Mouse (Mus musculus) lung, embryonic 15.5 days (tissue): ENCODE measurements at regions not wholly inside any gene's neighbourhood (a gene's known extent, or its start where the extent isn't known, plus 50 kb on each side); places are given as distances from the start of the nearest gene placed in this dataset.
A peak's percentile ranks its signal among the peaks of the same experiment; 100 is the strongest.

ENCODE experiments used
- ATAC-seq: fragments of 200-750 bp; cut with Nextera tagmentation; 2 replicates; pipeline ENCODE4 v1.8.0; 2017; ENCODE audit warnings: moderate number of reproducible peaks, borderline replicate concordance; ENCODE audit not compliant: low FRiP score, low TSS enrichment; ENCODE audit errors: extremely low read depth
- H3K27ac ChIP-seq: fragments of 300-500 bp; sonication (generic); 2 replicates; pipeline ENCODE4 v1.5.1; 2015; ENCODE audit warnings: moderate library complexity, mild to moderate bottlenecking, inconsistent platforms
- H3K27me3 ChIP-seq: fragments of 300-500 bp; sonication (generic); 2 replicates; pipeline ENCODE4 v1.6.1; 2015; ENCODE audit warnings: inconsistent platforms
- H3K36me3 ChIP-seq: fragments of 300-500 bp; sonication (generic); 2 replicates; pipeline ENCODE4 v1.6.1; 2015; ENCODE audit warnings: inconsistent platforms
- H3K4me1 ChIP-seq: fragments of 300-500 bp; sonication (generic); 2 replicates; pipeline ENCODE4 v1.6.1; 2015; ENCODE audit warnings: inconsistent platforms
- H3K4me2 ChIP-seq: fragments of 300-500 bp; sonication (generic); 2 replicates; pipeline ENCODE4 v1.6.1; 2015; ENCODE audit warnings: inconsistent platforms, mild to moderate bottlenecking, moderate library complexity
- H3K4me3 ChIP-seq: fragments of 300-500 bp; sonication (generic); 2 replicates; pipeline ENCODE4 v1.5.1; 2015; ENCODE audit warnings: mild to moderate bottlenecking, inconsistent platforms
- H3K9ac ChIP-seq: fragments of 300-500 bp; sonication (generic); 2 replicates; pipeline ENCODE4 v1.6.1; 2015; ENCODE audit warnings: inconsistent platforms
- H3K9me3 ChIP-seq: fragments of 300-500 bp; sonication (generic); 2 replicates; pipeline ENCODE4 v1.6.1; 2016; ENCODE audit warnings: inconsistent platforms
- WGBS: fragments of 180-500 bp; shearing (Covaris S2); methylation state at CpG from one replicate; pipeline ENCODE4 v1.1.7; 2015; 5-methylcytosine and 5-hydroxymethylcytosine counted together

DNA sequence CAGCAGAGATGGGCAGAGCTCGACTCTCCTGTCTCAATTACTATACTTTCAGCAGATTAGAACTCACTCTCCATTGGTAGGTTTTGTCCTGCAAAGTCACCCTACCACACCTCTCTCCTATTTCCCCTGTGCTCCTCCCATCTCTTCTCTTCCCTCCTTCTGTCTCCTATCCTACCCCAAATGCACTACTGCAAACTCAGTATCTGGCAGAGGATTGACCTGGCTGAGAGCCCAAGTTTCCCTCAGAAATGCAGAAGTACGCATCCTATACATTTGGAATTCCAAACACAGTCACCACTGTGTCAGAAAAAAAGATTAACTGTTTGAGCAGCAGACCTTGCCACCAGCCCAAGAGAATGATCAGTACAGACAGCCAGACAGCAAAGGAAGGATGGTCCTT, 163.4 kb downstream of the Rpl10-ps3 start:
- no peak overlapping the region for H3K4me3 ChIP-seq
- H3K4me2 ChIP-seq: no peak overlapping the region
- no peaks in the 10 kb centered on the region for H3K9me3 ChIP-seq
- H3K27ac ChIP-seq: no peak overlapping the region
- H3K27me3 ChIP-seq: no peaks in the 10 kb centered on the region
- H3K36me3 ChIP-seq: no peaks in the 10 kb centered on the region
- 0 out of 2 replicates have a peak, but pooled peaks cover 5% of the 10 kb centered on the region for H3K4me1 ChIP-seq
- ATAC-seq: peak; percentile 39; the same call in 1 of the 2 replicates
- WGBS: 46% methylated on average over 2 of the region's 2 CpGs
- no peak overlapping the region for H3K9ac ChIP-seq

DNA sequence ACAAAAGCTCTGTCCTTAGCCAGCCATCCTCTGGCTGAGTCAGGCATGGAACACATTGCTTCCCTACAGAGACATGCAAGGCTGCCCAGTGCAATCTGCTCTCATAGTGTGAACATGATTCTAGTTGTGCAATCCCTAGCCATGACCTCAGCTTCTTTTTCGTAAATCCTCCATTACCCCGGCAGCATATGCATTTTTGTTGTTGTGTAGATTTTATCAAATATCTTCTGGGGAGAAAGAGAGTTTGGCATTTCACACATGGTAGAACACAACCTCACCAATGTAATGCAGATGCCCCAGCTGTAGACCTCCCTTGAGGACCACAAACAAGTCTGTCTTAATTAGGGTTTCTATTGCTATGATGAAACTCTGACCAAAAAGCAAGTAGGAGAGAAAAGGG, 168.6 kb downstream of the Rpl10-ps3 start:
- 0 out of 2 replicates have a peak, but pooled peaks cover under 1% of the 10 kb centered on the region for H3K4me1 ChIP-seq
- 88% methylated on average over 2 of the region's 2 CpGs for WGBS
- ATAC-seq: no peak

DNA sequence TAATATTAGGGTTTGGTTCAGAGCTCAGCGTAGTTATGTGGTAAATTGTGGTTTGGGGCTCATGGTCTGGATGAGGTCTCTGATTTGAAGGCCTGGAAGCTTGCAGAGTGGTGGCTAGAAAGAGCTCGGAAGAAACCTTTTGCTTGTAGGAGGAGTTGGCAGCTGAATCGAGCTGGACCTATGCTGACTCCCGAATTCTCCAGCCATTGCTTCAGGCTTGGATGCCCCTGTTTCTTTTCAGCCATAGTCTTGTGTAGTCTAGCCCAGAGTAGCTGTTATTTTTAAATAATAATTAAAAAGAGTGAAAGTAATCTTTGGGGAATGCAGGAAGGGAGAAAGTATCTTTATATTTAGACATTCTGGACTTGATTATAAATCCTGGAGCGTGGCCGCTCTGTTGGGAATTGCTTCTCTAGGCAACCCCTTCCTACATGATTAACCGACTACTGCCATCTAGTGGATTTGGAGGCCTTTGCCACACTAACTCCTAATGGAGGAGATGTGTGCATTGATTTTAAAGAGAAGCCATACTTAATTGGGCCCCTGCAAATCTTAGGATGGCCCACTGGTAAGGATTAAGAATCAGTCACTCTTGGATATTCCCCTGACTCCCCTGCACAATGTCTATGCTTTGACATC, 172.8 kb downstream of the Rpl10-ps3 start:
- H3K9me3 ChIP-seq: no peaks in the 10 kb centered on the region
- no peak overlapping the region for H3K27ac ChIP-seq
- no peak overlapping the region for H3K4me2 ChIP-seq
- no peak overlapping the region for H3K4me3 ChIP-seq
- no peaks in the 10 kb centered on the region for H3K27me3 ChIP-seq
- no peaks in the 10 kb centered on the region for H3K4me1 ChIP-seq
- H3K36me3 ChIP-seq: no peaks in the 10 kb centered on the region
- peak; percentile 75; the same call in 1 of the 2 replicates for ATAC-seq
- no peak overlapping the region for H3K9ac ChIP-seq
- 34% methylated on average over 7 of the region's 7 CpGs for WGBS

More for the DNA sequence above, 168.6 kb downstream of the Rpl10-ps3 start:
- Histone ChIP-seq H3K27ac (no peak overlapping the region), H3K4me2 (no peak overlapping the region), H3K27me3 (no peaks in the 10 kb centered on the region), H3K36me3 (no peaks in the 10 kb centered on the region), H3K9ac (no peak overlapping the region), H3K9me3 (no peaks in the 10 kb centered on the region), H3K4me3 (no peak overlapping the region)

DNA sequence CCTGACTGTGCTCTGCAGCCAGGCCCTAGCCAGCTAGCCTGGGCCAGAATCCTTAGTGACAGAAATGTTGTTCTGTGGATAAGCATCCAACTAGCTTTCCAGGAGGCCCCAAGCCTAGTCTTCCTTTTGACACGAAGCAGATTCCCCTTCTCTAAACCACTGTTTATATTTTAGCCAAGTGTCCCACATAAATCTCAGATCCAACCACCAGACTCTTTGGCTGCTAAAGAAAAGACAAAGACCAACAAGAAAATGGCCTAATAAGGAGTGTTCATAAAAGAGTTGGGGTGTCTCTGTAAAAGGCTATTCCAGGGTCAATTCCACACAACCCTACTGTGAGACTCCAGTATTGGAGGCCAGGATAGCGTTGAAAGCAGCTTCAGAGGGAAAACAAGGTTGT, 173.6 kb downstream of the Rpl10-ps3 start:
- Histone ChIP-seq H3K27me3 (no peaks in the 10 kb centered on the region), H3K4me3 (no peak overlapping the region), H3K36me3 (no peaks in the 10 kb centered on the region), H3K4me2 (no peak overlapping the region), H3K9me3 (no peaks in the 10 kb centered on the region), H3K9ac (no peak overlapping the region), H3K4me1 (no peaks in the 10 kb centered on the region), H3K27ac (no peak overlapping the region)
- ATAC-seq: no peak
- 38% methylated on average over 2 of the region's 2 CpGs for WGBS

DNA sequence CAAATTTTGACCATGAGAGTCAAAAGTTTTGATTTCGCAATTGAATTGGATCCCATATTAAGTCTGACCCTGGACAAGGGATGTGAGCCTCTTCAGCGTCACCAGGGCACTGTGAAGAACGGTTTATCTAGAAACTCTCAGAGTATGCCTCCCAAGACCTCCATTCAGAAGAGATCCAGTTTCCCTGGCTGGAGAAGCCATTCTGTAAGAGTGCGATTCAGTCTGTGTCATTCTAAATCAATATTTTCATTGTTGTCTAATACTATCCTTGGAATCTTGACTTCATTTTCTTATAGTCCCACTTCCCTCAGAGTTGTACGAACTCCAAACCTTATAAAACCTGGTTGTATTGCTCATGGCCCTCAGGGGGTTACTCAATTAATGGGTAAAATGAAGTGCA, 174.1 kb downstream of the Rpl10-ps3 start:
- 85% methylated on average over 5 of the region's 5 CpGs for WGBS
- ATAC-seq: no peak
- Histone ChIP-seq H3K36me3 (no peaks in the 10 kb centered on the region), H3K9ac (no peak overlapping the region), H3K4me3 (no peak overlapping the region), H3K9me3 (no peaks in the 10 kb centered on the region), H3K4me1 (no peaks in the 10 kb centered on the region), H3K27me3 (no peaks in the 10 kb centered on the region), H3K27ac (no peak overlapping the region), H3K4me2 (no peak overlapping the region)

DNA sequence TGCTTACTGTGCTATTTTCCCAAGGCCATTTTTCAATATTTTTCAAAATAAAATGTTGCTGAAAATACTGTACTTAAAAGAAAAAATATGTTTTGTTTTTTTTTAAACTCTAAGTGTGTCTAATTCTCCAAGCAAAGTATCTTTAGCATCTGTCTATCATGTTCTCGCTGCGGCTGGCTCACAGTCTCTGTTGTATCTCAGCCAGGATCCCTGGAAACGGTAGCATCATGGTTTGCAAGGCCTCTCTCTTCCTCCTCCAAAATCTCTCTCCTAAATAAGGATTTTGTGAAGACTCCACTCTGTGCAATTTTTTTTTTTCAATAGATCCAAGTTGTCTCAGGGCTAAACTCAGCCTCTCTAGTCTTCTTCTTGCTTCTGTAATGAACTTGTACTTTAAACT, 190.2 kb downstream of the Rpl10-ps3 start:
- Histone ChIP-seq H3K27ac (no peak overlapping the region), H3K4me2 (no peak overlapping the region), H3K9ac (no peak overlapping the region), H3K4me3 (no peak overlapping the region), H3K9me3 (no peaks in the 10 kb centered on the region), H3K36me3 (no peaks in the 10 kb centered on the region), H3K4me1 (no peaks in the 10 kb centered on the region), H3K27me3 (no peaks in the 10 kb centered on the region)
- 81% methylated on average over 3 of the region's 3 CpGs for WGBS
- no peak for ATAC-seq

DNA sequence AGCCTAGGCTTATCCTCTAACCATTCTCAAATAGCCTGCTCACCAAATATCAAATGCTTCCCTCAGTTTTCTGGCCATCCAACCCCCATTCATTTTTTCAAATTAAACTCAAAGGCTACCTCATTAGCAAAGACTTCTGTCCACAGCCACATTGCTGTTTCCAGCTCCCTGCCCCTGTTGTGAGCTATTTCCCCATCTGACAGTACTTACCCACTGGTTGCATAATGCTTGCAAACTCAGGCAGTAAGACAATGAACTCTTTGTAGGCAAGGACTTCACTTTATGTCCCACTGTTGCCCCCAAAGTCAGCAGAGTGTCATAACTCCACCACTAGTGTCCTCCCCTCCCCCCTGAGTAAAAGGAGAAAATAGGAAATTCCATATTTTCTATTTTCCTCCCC, 194.7 kb downstream of the Rpl10-ps3 start:
- Histone ChIP-seq H3K4me3 (no peak overlapping the region), H3K27ac (no peak overlapping the region), H3K9ac (no peak overlapping the region), H3K36me3 (no peaks in the 10 kb centered on the region), H3K27me3 (no peaks in the 10 kb centered on the region), H3K4me2 (no peak overlapping the region), H3K9me3 (no peaks in the 10 kb centered on the region), H3K4me1 (no peaks in the 10 kb centered on the region)
- ATAC-seq: no peak

DNA sequence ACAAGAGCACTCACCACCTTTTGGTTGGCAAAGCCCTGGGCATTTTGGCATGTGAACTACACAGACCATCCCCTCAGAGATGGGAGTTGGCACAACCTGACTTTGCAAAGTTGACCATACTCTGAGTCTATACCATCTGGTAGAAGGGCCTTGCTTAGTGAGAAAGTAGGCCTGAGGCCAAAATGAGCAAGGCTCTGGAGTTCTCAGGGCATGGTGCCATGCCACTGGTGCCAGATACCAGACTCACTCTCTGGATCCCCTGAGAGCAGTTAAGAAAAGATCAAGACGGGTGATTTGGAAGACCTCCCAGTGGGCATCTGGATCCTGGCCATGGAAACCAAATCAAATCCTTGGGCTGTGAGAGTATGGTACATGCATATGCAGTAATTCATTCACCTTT, 202.0 kb downstream of the Rpl10-ps3 start:
- no peak for ATAC-seq
- peaks cover 9% of the 10 kb centered on the region; the same call in 1 of the 2 replicates for H3K4me1 ChIP-seq
- no peak overlapping the region for H3K9ac ChIP-seq
- H3K4me2 ChIP-seq: no peak overlapping the region
- H3K4me3 ChIP-seq: no peak overlapping the region
- no peaks in the 10 kb centered on the region for H3K9me3 ChIP-seq
- 68% methylated on average over 1 of the region's 1 CpGs for WGBS
- no peak overlapping the region for H3K27ac ChIP-seq
- H3K27me3 ChIP-seq: no peaks in the 10 kb centered on the region
- no peaks in the 10 kb centered on the region for H3K36me3 ChIP-seq

DNA sequence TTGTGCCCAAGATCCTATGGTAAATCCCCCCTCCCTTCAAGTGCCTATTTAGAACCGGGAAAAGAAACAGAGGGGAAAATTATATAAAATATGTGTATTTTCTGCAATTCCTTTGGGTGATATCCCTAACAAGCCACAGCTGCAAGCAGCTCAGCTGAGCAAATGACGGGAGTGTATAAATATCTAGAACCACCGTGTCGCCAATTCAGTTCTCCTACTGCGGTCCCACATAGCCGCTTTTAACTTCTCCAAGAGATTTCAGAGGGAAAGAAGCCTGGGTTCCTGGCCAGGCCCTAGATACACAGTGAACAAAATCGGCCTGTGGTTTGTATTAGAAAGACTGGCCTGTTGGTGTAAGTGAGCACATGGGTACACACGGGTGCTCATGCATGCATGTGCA, 202.7 kb downstream of the Rpl10-ps3 start:
- Histone ChIP-seq H3K27ac (no peak overlapping the region), H3K9me3 (no peaks in the 10 kb centered on the region), H3K27me3 (no peaks in the 10 kb centered on the region), H3K4me2 (no peak overlapping the region), H3K36me3 (no peaks in the 10 kb centered on the region), H3K4me3 (no peak overlapping the region), H3K4me1 (peaks cover 9% of the 10 kb centered on the region; the same call in 1 of the 2 replicates), H3K9ac (no peak overlapping the region)
- WGBS: 79% methylated on average over 8 of the region's 8 CpGs
- no peak for ATAC-seq

DNA sequence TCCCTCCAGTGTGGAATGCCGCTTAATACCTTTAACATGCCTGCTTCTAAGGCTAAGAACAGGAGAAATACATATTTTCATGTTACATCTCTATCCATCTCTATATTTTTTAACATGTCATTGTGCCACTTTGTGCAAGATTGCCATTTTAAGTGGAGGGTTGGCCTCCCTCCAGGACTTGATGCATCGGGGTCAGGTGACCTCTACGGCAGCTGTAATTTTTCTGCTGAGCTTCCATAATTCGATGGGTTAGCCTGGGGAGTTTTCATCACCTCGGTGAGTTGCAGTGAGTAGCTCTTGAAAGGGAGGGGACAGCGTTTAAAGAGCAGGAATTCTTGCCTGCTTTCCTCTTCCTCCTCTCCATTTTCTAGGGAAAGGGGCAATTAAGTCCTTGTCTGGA, 203.6 kb downstream of the Rpl10-ps3 start:
- 23% methylated on average over 6 of the region's 6 CpGs for WGBS
- Histone ChIP-seq H3K4me1 (peaks cover 9% of the 10 kb centered on the region; the same call in 1 of the 2 replicates), H3K27ac (no peak overlapping the region), H3K27me3 (no peaks in the 10 kb centered on the region), H3K4me3 (no peak overlapping the region), H3K9ac (no peak overlapping the region), H3K36me3 (no peaks in the 10 kb centered on the region), H3K4me2 (no peak overlapping the region), H3K9me3 (no peaks in the 10 kb centered on the region)
- ATAC-seq: no peak

DNA sequence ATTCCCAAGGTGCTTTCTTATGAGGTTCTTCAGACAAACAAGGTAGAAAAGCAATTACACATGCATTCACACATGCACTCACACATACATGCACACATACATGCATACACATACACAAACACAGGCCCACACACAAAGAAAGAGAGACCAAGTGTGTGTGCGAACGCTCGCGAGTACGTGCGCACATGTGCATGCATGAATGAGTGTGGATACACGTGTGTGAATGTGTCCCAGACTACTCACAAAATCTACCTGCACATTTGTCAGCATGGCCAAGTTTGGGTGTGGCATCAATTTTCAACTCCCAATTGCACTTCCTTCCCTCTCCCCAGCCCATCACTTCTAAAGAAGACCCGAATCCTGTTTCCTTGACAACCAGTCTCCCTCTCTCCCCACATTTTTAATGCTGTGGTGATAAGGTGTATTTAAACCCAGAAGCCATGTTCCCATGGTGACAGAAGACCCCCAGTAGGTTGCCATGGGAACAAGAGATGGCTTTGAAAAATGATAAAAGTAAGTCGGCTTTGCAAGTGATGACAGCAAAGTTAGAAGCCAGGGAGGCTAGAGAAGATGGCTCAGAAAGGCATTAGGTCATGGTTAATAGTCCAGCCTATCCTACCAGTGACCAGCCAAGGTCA, 206.3 kb downstream of the Rpl10-ps3 start:
- no peaks in the 10 kb centered on the region for H3K27me3 ChIP-seq
- H3K4me1 ChIP-seq: peaks cover 9% of the 10 kb centered on the region; the same call in 1 of the 2 replicates
- H3K9me3 ChIP-seq: no peaks in the 10 kb centered on the region
- 86% methylated on average over 9 of the region's 9 CpGs for WGBS
- H3K9ac ChIP-seq: no peak overlapping the region
- no peaks in the 10 kb centered on the region for H3K36me3 ChIP-seq
- ATAC-seq: no peak
- no peak overlapping the region for H3K4me2 ChIP-seq
- H3K4me3 ChIP-seq: no peak overlapping the region
- no peak overlapping the region for H3K27ac ChIP-seq

DNA sequence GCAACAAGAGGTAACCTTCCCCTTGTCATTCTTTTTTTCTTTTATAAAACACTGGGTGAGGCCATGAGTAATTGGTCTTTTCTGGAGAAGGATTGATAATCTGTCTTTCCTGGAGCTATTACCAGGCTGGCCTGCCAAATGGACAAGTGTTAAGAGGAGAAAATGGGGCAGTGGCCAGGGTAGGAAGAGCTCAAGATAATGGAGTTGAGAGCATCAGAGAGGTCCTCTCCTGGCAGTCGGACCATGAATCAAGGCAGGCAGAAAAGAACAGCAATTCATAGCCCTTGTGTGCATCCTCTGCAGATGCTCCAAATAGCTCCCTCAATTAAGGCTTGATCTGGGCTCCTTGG, 208.2 kb downstream of the Rpl10-ps3 start:
- 90% methylated on average over 1 of the region's 1 CpGs for WGBS

More for the DNA sequence above, 208.2 kb downstream of the Rpl10-ps3 start:
- no peak for ATAC-seq
- Histone ChIP-seq H3K27me3 (no peaks in the 10 kb centered on the region), H3K36me3 (no peaks in the 10 kb centered on the region), H3K4me1 (peaks cover 6% of the 10 kb centered on the region; the same call in 1 of the 2 replicates), H3K27ac (no peak overlapping the region), H3K4me3 (no peak overlapping the region), H3K9me3 (no peaks in the 10 kb centered on the region), H3K9ac (no peak overlapping the region), H3K4me2 (no peak overlapping the region)
